Mouse (Mus musculus) stomach, embryonic 16.5 days (tissue): ENCODE measurements at regions not wholly inside any gene's neighbourhood (a gene's known extent, or its start where the extent isn't known, plus 50 kb on each side); places are given as distances from the start of the nearest gene placed in this dataset.

Source experiments
- ATAC-seq: fragments of 200-750 bp; cut with Nextera tagmentation; 2 replicates; pipeline ENCODE4 v1.8.0; 2017; ENCODE audit warnings: moderate number of reproducible peaks, moderate TSS enrichment; ENCODE audit not compliant: insufficient read depth, low FRiP score
- H3K27ac ChIP-seq: fragments of 300-500 bp; sonication (generic); 2 replicates; pipeline ENCODE4 v1.5.1; 2014; ENCODE audit warnings: low read length
- H3K27me3 ChIP-seq: fragments of 300-500 bp; sonication (generic); 2 replicates; pipeline ENCODE4 v1.6.1; 2014; ENCODE audit warnings: low read length, control low read depth, mixed read lengths; ENCODE audit not compliant: control insufficient read depth, insufficient read depth
- H3K36me3 ChIP-seq: fragments of 300-500 bp; sonication (generic); 2 replicates; pipeline ENCODE4 v1.6.1; 2014; ENCODE audit warnings: low read length; ENCODE audit not compliant: control insufficient read depth, insufficient read depth
- H3K4me1 ChIP-seq: fragments of 300-500 bp; sonication (generic); 2 replicates; pipeline ENCODE4 v1.6.1; 2014; ENCODE audit warnings: low read length, control low read depth, mixed read lengths; ENCODE audit not compliant: control insufficient read depth, insufficient read depth
- H3K4me2 ChIP-seq: fragments of 300-500 bp; sonication (generic); 2 replicates; pipeline ENCODE4 v1.6.1; 2014; ENCODE audit warnings: low read depth, low read length, mixed read lengths
- H3K4me3 ChIP-seq: fragments of 300-500 bp; sonication (generic); replicated peaks from 2 replicates; pipeline ENCODE4 v1.5.1; 2014; ENCODE audit warnings: mild to moderate bottlenecking, low read length
- H3K9ac ChIP-seq: fragments of 300-500 bp; sonication (generic); 2 replicates; pipeline ENCODE4 v1.6.1; 2014; ENCODE audit warnings: low read length
- H3K9me3 ChIP-seq: fragments of 300-500 bp; sonication (generic); replicated peaks from 2 replicates; pipeline ENCODE4 v1.6.1; 2016; ENCODE audit warnings: low read length, control low read depth; ENCODE audit not compliant: control insufficient read depth
- WGBS: fragments of 180-500 bp; shearing (Covaris S2); extraction: QIAGEN DNeasy Blood & Tissue Kit; methylation state at CpG from one replicate; pipeline ENCODE4 v1.1.7; 2014; 5-methylcytosine and 5-hydroxymethylcytosine counted together

- no peaks in the 10 kb centered on the region for H3K36me3 ChIP-seq
- no peaks in the 10 kb centered on the region for H3K9me3 ChIP-seq
- ATAC-seq: no peak
- H3K4me1 ChIP-seq: no peaks in the 10 kb centered on the region
- WGBS: 48% methylated on average over 3 of the region's 3 CpGs
- H3K4me3 ChIP-seq: no peak overlapping the region
- no peak overlapping the region for H3K27ac ChIP-seq
- no peak overlapping the region for H3K4me2 ChIP-seq
- no peaks in the 10 kb centered on the region for H3K27me3 ChIP-seq
- no peak overlapping the region for H3K9ac ChIP-seq
Measured at GRCm38 (mm10) chr3:70181611-70182010, 174.2 kb downstream of the Otol1 start.

- no peaks in the 10 kb centered on the region for H3K27me3 ChIP-seq
- no peaks in the 10 kb centered on the region for H3K36me3 ChIP-seq
- no peak overlapping the region for H3K9ac ChIP-seq
- H3K4me1 ChIP-seq: no peaks in the 10 kb centered on the region
- H3K4me2 ChIP-seq: no peak overlapping the region
- no peak overlapping the region for H3K4me3 ChIP-seq
- no peak overlapping the region for H3K27ac ChIP-seq
- no peak for ATAC-seq
- H3K9me3 ChIP-seq: no peaks in the 10 kb centered on the region
Measured at GRCm38 (mm10) chr3:70190741-70191140, 183.3 kb downstream of the Otol1 start.

GRCm38 (mm10) chr3:70196671-70197070 is 189.3 kb downstream of the Otol1 start:
- H3K9ac ChIP-seq: no peak overlapping the region
- H3K27ac ChIP-seq: no peak overlapping the region
- H3K36me3 ChIP-seq: no peaks in the 10 kb centered on the region
- H3K4me1 ChIP-seq: no peaks in the 10 kb centered on the region
- H3K9me3 ChIP-seq: no peaks in the 10 kb centered on the region
- H3K4me3 ChIP-seq: no peak overlapping the region
- WGBS: 79% methylated on average over 3 of the region's 3 CpGs
- H3K4me2 ChIP-seq: no peak overlapping the region
- no peaks in the 10 kb centered on the region for H3K27me3 ChIP-seq
- ATAC-seq: no peak

GRCm38 (mm10) chr3:70198890-70199289 is 191.5 kb downstream of the Otol1 start:
- Histone ChIP-seq H3K9ac (no peak overlapping the region), H3K27ac (no peak overlapping the region), H3K9me3 (no peaks in the 10 kb centered on the region), H3K4me3 (no peak overlapping the region), H3K27me3 (no peaks in the 10 kb centered on the region), H3K4me1 (no peaks in the 10 kb centered on the region), H3K4me2 (no peak overlapping the region), H3K36me3 (no peaks in the 10 kb centered on the region)
- ATAC-seq: no peak
- WGBS: 66% methylated on average over 3 of the region's 3 CpGs

GRCm38 (mm10) chr3:70201334-70201943 is 194.0 kb downstream of the Otol1 start:
- Histone ChIP-seq H3K4me2 (no peak overlapping the region), H3K9ac (no peak overlapping the region), H3K27me3 (no peaks in the 10 kb centered on the region), H3K36me3 (no peaks in the 10 kb centered on the region), H3K9me3 (no peaks in the 10 kb centered on the region), H3K27ac (no peak overlapping the region), H3K4me1 (no peaks in the 10 kb centered on the region), H3K4me3 (no peak overlapping the region)
- 75% methylated on average over 3 of the region's 3 CpGs for WGBS
- ATAC-seq: no peak

GRCm38 (mm10) chr3:70215195-70215594 is 207.8 kb downstream of the Otol1 start:
- no peak overlapping the region for H3K9ac ChIP-seq
- no peaks in the 10 kb centered on the region for H3K9me3 ChIP-seq
- 84% methylated on average over 3 of the region's 3 CpGs for WGBS
- H3K4me3 ChIP-seq: no peak overlapping the region
- H3K4me1 ChIP-seq: no peaks in the 10 kb centered on the region
- no peak overlapping the region for H3K4me2 ChIP-seq
- no peaks in the 10 kb centered on the region for H3K27me3 ChIP-seq
- no peak overlapping the region for H3K27ac ChIP-seq
- no peaks in the 10 kb centered on the region for H3K36me3 ChIP-seq
- no peak for ATAC-seq

- no peaks in the 10 kb centered on the region for H3K36me3 ChIP-seq
- no peaks in the 10 kb centered on the region for H3K9me3 ChIP-seq
- H3K4me3 ChIP-seq: no peak overlapping the region
- H3K4me1 ChIP-seq: no peaks in the 10 kb centered on the region
- H3K4me2 ChIP-seq: no peak overlapping the region
- no peaks in the 10 kb centered on the region for H3K27me3 ChIP-seq
- H3K27ac ChIP-seq: no peak overlapping the region
- H3K9ac ChIP-seq: no peak overlapping the region
- no peak for ATAC-seq
- WGBS: 95% methylated on average over 1 of the region's 1 CpGs
Measured at GRCm38 (mm10) chr3:70216096-70216495, 208.7 kb downstream of the Otol1 start.

- Histone ChIP-seq H3K4me1 (no peaks in the 10 kb centered on the region), H3K27me3 (no peaks in the 10 kb centered on the region), H3K9ac (no peak overlapping the region), H3K36me3 (no peaks in the 10 kb centered on the region), H3K9me3 (no peaks in the 10 kb centered on the region), H3K4me3 (no peak overlapping the region), H3K27ac (no peak overlapping the region), H3K4me2 (no peak overlapping the region)
- whole genome bisulfite sequencing: 72% methylated on average over 4 of the region's 4 CpGs
- ATAC-seq: no peak
Measured at GRCm38 (mm10) chr3:70218757-70219360, 211.4 kb downstream of the Otol1 start.

GRCm38 (mm10) chr3:70223443-70224065 is 216.1 kb downstream of the Otol1 start:
- no peak for ATAC-seq
- Histone ChIP-seq H3K9ac (no peak overlapping the region), H3K4me3 (no peak overlapping the region), H3K4me2 (no peak overlapping the region), H3K36me3 (no peaks in the 10 kb centered on the region), H3K27ac (no peak overlapping the region), H3K4me1 (no peaks in the 10 kb centered on the region), H3K9me3 (no peaks in the 10 kb centered on the region), H3K27me3 (no peaks in the 10 kb centered on the region)
- 85% methylated on average over 3 of the region's 3 CpGs for WGBS
